Mouse (Mus musculus): ENCODE results near the gene Gm39653. TPM values are rescaled to one million over a fixed set of nuclear protein-coding genes. Genes with fewer than 3 reads are reported as not detected.

The Gm39653 gene
- total RNA-seq, 1 experiment from 2014 or later: not detected

Other genes starting within 250 kb of the Gm39653 start
- 13.3 and 14.0 TPM in 2 replicates for gene Adam23, start 170.1 kb upstream of the Gm39653 start, total RNA-seq (2021)
- not detected in 2 replicates for gene Dytn, start 71.0 kb downstream of the Gm39653 start, total RNA-seq (2021)
- gene Mdh1b, start 114.3 kb downstream of the Gm39653 start, total RNA-seq (2021): not detected in 2 replicates
- 27.6 and 29.0 TPM in 2 replicates for gene Fastkd2, start 114.6 kb downstream of the Gm39653 start, total RNA-seq (2021)
- not detected in 2 replicates for gene 4933402D24Rik, start 153.3 kb downstream of the Gm39653 start, total RNA-seq (2021)